Mouse (Mus musculus) cerebellum, adult 9-11 months (tissue): ENCODE data around the gene Add1.

Experiments used
- DNase-seq: peaks from one replicate; pipeline ENCODE4 v3.0.0; 2022

Gene Add1

GRCm38 (mm10) chr5:34609966-34610365 is 36.5 kb downstream of the Add1 start:
- no peak for DNase-seq

- no peak for DNase-seq
Measured at GRCm38 (mm10) chr5:34632996-34633395, 59.5 kb downstream of the Add1 start.

GRCm38 (mm10) chr5:34633641-34634040 is 60.2 kb downstream of the Add1 start:
- no peak for DNase-seq

- no peak for DNase-seq
Measured at GRCm38 (mm10) chr5:34634746-34635400, 61.4 kb downstream of the Add1 start.

- DNase-seq: peak; percentile 59
Measured at GRCm38 (mm10) chr5:34635665-34636192, 62.3 kb downstream of the Add1 start.

GRCm38 (mm10) chr5:34636481-34637287 is 63.2 kb downstream of the Add1 start, which contains the start of gene Mfsd10:
Mfsd10 (minus strand) TSS chr5:34637212.
- DNase-seq: peak; percentile 81

GRCm38 (mm10) chr5:34637591-34638156 is 64.2 kb downstream of the Add1 start:
- no peak for DNase-seq

- no peak for DNase-seq
Measured at GRCm38 (mm10) chr5:34641991-34642390, 68.5 kb downstream of the Add1 start.

- DNase-seq: peak; percentile 49
Measured at GRCm38 (mm10) chr5:34642932-34643331, 69.5 kb downstream of the Add1 start.

- peak; percentile 60 for DNase-seq
Measured at GRCm38 (mm10) chr5:34647581-34647980, 74.1 kb downstream of the Add1 start.

- no peak for DNase-seq
Measured at GRCm38 (mm10) chr5:34652961-34653360, 79.5 kb downstream of the Add1 start.

- no peak for DNase-seq
Measured at GRCm38 (mm10) chr5:34654881-34655280, 81.4 kb downstream of the Add1 start.

GRCm38 (mm10) chr5:34657556-34657955 is 84.1 kb downstream of the Add1 start:
- no peak for DNase-seq

GRCm38 (mm10) chr5:34659686-34660590 is 86.5 kb downstream of the Add1 start, which contains the start of the genes Nop14 and Grk4:
Nop14 (minus strand) TSS chr5:34660148.
Grk4 (plus strand) TSS chr5:34660379.
- DNase-seq: peak; percentile 99

GRCm38 (mm10) chr5:34660591-34661130 is 87.2 kb downstream of the Add1 start:
- no peak for DNase-seq

GRCm38 (mm10) chr5:34661909-34662308 is 88.4 kb downstream of the Add1 start:
- no peak for DNase-seq

GRCm38 (mm10) chr5:34663231-34663630 is 89.8 kb downstream of the Add1 start:
- DNase-seq: no peak

- DNase-seq: no peak
Measured at GRCm38 (mm10) chr5:34669493-34669892, 96.0 kb downstream of the Add1 start.

- no peak for DNase-seq
Measured at GRCm38 (mm10) chr5:34670280-34670679, 96.8 kb downstream of the Add1 start.
